ENCODE assay signal across 26 mouse cellular contexts in genomic region chr15:87987322-87987985, GRCm38 (mm10).
A peak's percentile ranks its signal among the peaks of the same experiment; 100 is the strongest.
DNase-seq lines count a peak whose midpoint lies in the region; ATAC-seq lines count a peak whose summit lies in the region.
"Had no signal": no experiment of that assay in that cellular context is flagged by ENCODE, and none has a peak within 500 bp of the region (broad histone marks: within the 10 kb centered on the region; RNA-seq: fewer than 3 reads in every experiment).

No protein-coding gene starts in this region.

- H3K36me3 ChIP-seq in forebrain, embryonic 14.5 days (ENCODE audit: control insufficient read depth, insufficient read depth, low read length): no peaks in the 10 kb centered on the region
- no peaks in the 10 kb centered on the region for H3K36me3 ChIP-seq in forebrain, embryonic 15.5 days
- no peaks in the 10 kb centered on the region for H3K36me3 ChIP-seq in midbrain, embryonic 14.5 days (ENCODE audit: control insufficient read depth, insufficient read depth, low read length)
- H3K36me3 ChIP-seq in midbrain, embryonic 15.5 days (replicated peaks): no peaks in the 10 kb centered on the region
- no peaks in the 10 kb centered on the region for H3K36me3 ChIP-seq in embryonic facial prominence, embryonic 11.5 days (replicated peaks; ENCODE audit: control insufficient read depth, insufficient read depth, low read depth, low read length)
- H3K36me3 ChIP-seq: G1E; hindbrain, embryonic 12.5 days; limb, embryonic 15.5 days had no signal

- H3K27me3 ChIP-seq in forebrain, embryonic 14.5 days (replicated peaks; ENCODE audit: control insufficient read depth, insufficient read depth, low read length): no peaks in the 10 kb centered on the region
- no peaks in the 10 kb centered on the region for H3K27me3 ChIP-seq in forebrain, embryonic 15.5 days
- no peaks in the 10 kb centered on the region for H3K27me3 ChIP-seq in midbrain, embryonic 14.5 days (ENCODE audit: control insufficient read depth, insufficient read depth, low read length)
- H3K27me3 ChIP-seq in midbrain, embryonic 15.5 days (replicated peaks): no peaks in the 10 kb centered on the region
- H3K27me3 ChIP-seq in embryonic facial prominence, embryonic 11.5 days (ENCODE audit: control insufficient read depth, insufficient read depth, low read length): no peaks in the 10 kb centered on the region
- H3K27me3 ChIP-seq: CH12.LX; limb, embryonic 15.5 days had no signal

- ATAC-seq in forebrain, embryonic 14.5 days: no peak
- ATAC-seq in forebrain, embryonic 15.5 days (replicated peaks): no peak
- no peak for ATAC-seq in midbrain, embryonic 14.5 days (ENCODE audit: low FRiP score, low TSS enrichment)
- no peak for ATAC-seq in midbrain, embryonic 15.5 days (replicated peaks)
- 0 out of 2 replicates have a peak, but pooled peaks have one; percentile 56 for ATAC-seq in embryonic facial prominence, embryonic 11.5 days (replicated peaks; ENCODE audit: insufficient number of reproducible peaks, low FRiP score, low TSS enrichment, low read depth)
- no peak for ATAC-seq in erythroblast, adult 5-6 weeks (replicated peaks; ENCODE audit: low FRiP score, poor library complexity, severe bottlenecking)
- ATAC-seq: inflammation-experienced regulatory T-cells, adult 6 months; Patski had no signal

- no peak overlapping the region for H3K4me2 ChIP-seq in forebrain, embryonic 14.5 days (ENCODE audit: low read length)
- no peak overlapping the region for H3K4me2 ChIP-seq in forebrain, embryonic 15.5 days (replicated peaks)
- no peak overlapping the region for H3K4me2 ChIP-seq in midbrain, embryonic 14.5 days (ENCODE audit: low read length)
- H3K4me2 ChIP-seq in midbrain, embryonic 15.5 days: no peak overlapping the region
- no peak overlapping the region for H3K4me2 ChIP-seq in embryonic facial prominence, embryonic 11.5 days (ENCODE audit: low read depth, low read length)
- H3K4me2 ChIP-seq: heart, embryonic 11.5 days; hindbrain, embryonic 12.5 days; limb, embryonic 15.5 days; lung, embryonic 14.5 days had no signal

- H3K9ac ChIP-seq in forebrain, embryonic 14.5 days (ENCODE audit: low read length): no peak overlapping the region
- no peak overlapping the region for H3K9ac ChIP-seq in forebrain, embryonic 15.5 days (replicated peaks)
- H3K9ac ChIP-seq in midbrain, embryonic 14.5 days (replicated peaks; ENCODE audit: low read length): no peak overlapping the region
- no peak overlapping the region for H3K9ac ChIP-seq in midbrain, embryonic 15.5 days
- no peak overlapping the region for H3K9ac ChIP-seq in embryonic facial prominence, embryonic 11.5 days (replicated peaks; ENCODE audit: low read length)
- H3K9ac ChIP-seq: hindbrain, embryonic 12.5 days; limb, embryonic 15.5 days; liver, embryonic 14.5 days; lung, embryonic 14.5 days had no signal

- 3% methylated on average over 5 of the region's 5 CpGs for WGBS in forebrain, embryonic 14.5 days
- WGBS in forebrain, embryonic 15.5 days: 5% methylated on average over 5 of the region's 5 CpGs
- WGBS in midbrain, embryonic 14.5 days: 17% methylated on average over 5 of the region's 5 CpGs
- WGBS in midbrain, embryonic 15.5 days: 13% methylated on average over 5 of the region's 5 CpGs
- 19% methylated on average over 5 of the region's 5 CpGs for WGBS in embryonic facial prominence, embryonic 11.5 days

- H3K4me1 ChIP-seq in forebrain, embryonic 14.5 days (ENCODE audit: control insufficient read depth, insufficient read depth, low read length): peaks cover 3% of the 10 kb centered on the region; the same call in 1 of the 2 replicates
- peaks cover 14% of the 10 kb centered on the region for H3K4me1 ChIP-seq in forebrain, embryonic 15.5 days
- 0 out of 2 replicates have a peak, but pooled peaks cover 10% of the 10 kb centered on the region for H3K4me1 ChIP-seq in midbrain, embryonic 14.5 days (ENCODE audit: control insufficient read depth, insufficient read depth, low read length)
- no peaks in the 10 kb centered on the region for H3K4me1 ChIP-seq in midbrain, embryonic 15.5 days
- H3K4me1 ChIP-seq in embryonic facial prominence, embryonic 11.5 days (ENCODE audit: control insufficient read depth, insufficient read depth, low read length): peaks cover 2% of the 10 kb centered on the region; the same call in 1 of the 2 replicates
- H3K4me1 ChIP-seq: limb, embryonic 15.5 days had no signal

- H3K9me3 ChIP-seq in forebrain, embryonic 14.5 days (replicated peaks; ENCODE audit: control insufficient read depth, low read length): no peaks in the 10 kb centered on the region
- H3K9me3 ChIP-seq in forebrain, embryonic 15.5 days: no peaks in the 10 kb centered on the region
- no peaks in the 10 kb centered on the region for H3K9me3 ChIP-seq in midbrain, embryonic 14.5 days (ENCODE audit: control insufficient read depth, low read length)
- H3K9me3 ChIP-seq in midbrain, embryonic 15.5 days: no peaks in the 10 kb centered on the region
- H3K9me3 ChIP-seq in embryonic facial prominence, embryonic 11.5 days (replicated peaks; ENCODE audit: control insufficient read depth, low read length): no peaks in the 10 kb centered on the region
- H3K9me3 ChIP-seq: hindbrain, embryonic 12.5 days; limb, embryonic 15.5 days had no signal

- peak; percentile 38 for DNase-seq in forebrain, embryonic 14.5 days (ENCODE audit: low spot score)
- DNase-seq in midbrain, embryonic 14.5 days: peak; percentile 19
- peak; percentile 25 for DNase-seq in embryonic facial prominence, embryonic 11.5 days (ENCODE audit: low spot score)
- DNase-seq in frontal cortex, postnatal 36 days (ENCODE audit: low spot score in 2 of 2): no peak
- DNase-seq: B cell, adult 2 months; cerebellum, adult 11-12 months; cerebellum, postnatal 14 days; gastrocnemius, postnatal 10 days; kidney, adult 18-20 months; layer of hippocampus, adult 9-11 months; lung, embryonic 14.5 days; lung, postnatal 4 days; thymus, adult 18-20 months; thymus, postnatal 36 days had no signal

- no peak overlapping the region for H3K27ac ChIP-seq in forebrain, embryonic 14.5 days (ENCODE audit: low read depth, low read length)
- H3K27ac ChIP-seq in forebrain, embryonic 15.5 days (replicated peaks): no peak overlapping the region
- H3K27ac ChIP-seq in midbrain, embryonic 14.5 days (replicated peaks; ENCODE audit: low read depth, low read length): no peak overlapping the region
- no peak overlapping the region for H3K27ac ChIP-seq in midbrain, embryonic 15.5 days
- H3K27ac ChIP-seq in embryonic facial prominence, embryonic 11.5 days (replicated peaks; ENCODE audit: low read depth, low read length): no peak overlapping the region
- H3K27ac ChIP-seq: hindbrain, embryonic 12.5 days; kidney, postnatal 0 days; limb, embryonic 15.5 days; liver, embryonic 14.5 days had no signal

- H3K4me3 ChIP-seq in forebrain, embryonic 14.5 days (ENCODE audit: low read depth, low read length): no peak overlapping the region
- no peak overlapping the region for H3K4me3 ChIP-seq in forebrain, embryonic 15.5 days
- no peak overlapping the region for H3K4me3 ChIP-seq in midbrain, embryonic 14.5 days (replicated peaks; ENCODE audit: low read depth, low read length)
- no peak overlapping the region for H3K4me3 ChIP-seq in midbrain, embryonic 15.5 days
- H3K4me3 ChIP-seq in embryonic facial prominence, embryonic 11.5 days (ENCODE audit: low read depth, low read length): no peak overlapping the region
- H3K4me3 ChIP-seq: hindbrain, embryonic 12.5 days; limb, embryonic 15.5 days had no signal

Comparison
In these comparisons a context has a peak if more than half of its experiments do, and no peak if none do; other contexts are left out.
1. DNase-seq: peak in forebrain, embryonic 14.5 days (single experiment), midbrain, embryonic 14.5 days (single experiment) and embryonic facial prominence, embryonic 11.5 days (single experiment); none in frontal cortex, postnatal 36 days (0 of 2).